Mouse (Mus musculus): ENCODE measurements at regions not wholly inside any gene's neighbourhood (a gene's known extent, or its start where the extent isn't known, plus 50 kb on each side); places are given as distances from the start of the nearest gene placed in this dataset.
A peak's percentile ranks its signal among the peaks of the same experiment; 100 is the strongest.

- no peak overlapping the region for H3K9ac ChIP-seq
- no peak overlapping the region for H3K27ac ChIP-seq (ENCODE audit: low read depth)
- ATAC-seq (ENCODE audit: insufficient read depth) (no peak), DNase-seq (no peak)
- H3K9me3 ChIP-seq (ENCODE audit: low read depth, low read length): no peaks in the 10 kb centered on the region
- no peaks in the 10 kb centered on the region for H3K27me3 ChIP-seq (ENCODE audit: insufficient read depth, low read length)
- TF ChIP-seq CTCF (IDR thresholded peaks at IDR 0.05; ENCODE audit: low read depth): no peak
- no peaks in the 10 kb centered on the region for H3K36me3 ChIP-seq (ENCODE audit: insufficient read depth)
- 85% methylated on average over 2 of the region's 2 CpGs for WGBS
- no peak overlapping the region for H3K4me3 ChIP-seq (ENCODE audit: low read depth, low read length)
- peaks cover 10% of the 10 kb centered on the region; the same call in 1 of the 2 replicates for H3K4me1 ChIP-seq (ENCODE audit: insufficient read depth)
- no peak overlapping the region for H3K4me2 ChIP-seq
Observed at GRCm38 (mm10) chr5:136635119-136635518, 57.8 kb upstream of the Myl10 start.

- Histone ChIP-seq H3K9ac (no peak overlapping the region), H3K4me3 (ENCODE audit: low read depth, low read length) (no peak overlapping the region), H3K4me2 (no peak overlapping the region), H3K4me1 (ENCODE audit: insufficient read depth) (peaks cover 10% of the 10 kb centered on the region; the same call in 1 of the 2 replicates), H3K36me3 (ENCODE audit: insufficient read depth) (no peaks in the 10 kb centered on the region), H3K27ac (ENCODE audit: low read depth) (no peak overlapping the region), H3K27me3 (ENCODE audit: insufficient read depth, low read length) (no peaks in the 10 kb centered on the region), H3K9me3 (ENCODE audit: low read depth, low read length) (no peaks in the 10 kb centered on the region)
- 71% methylated on average over 1 of the region's 1 CpGs for WGBS
- no peak for DNase-seq
- TF ChIP-seq CTCF (IDR thresholded peaks at IDR 0.05; ENCODE audit: low read depth): no peak
- ATAC-seq (ENCODE audit: insufficient read depth): no peak
Observed at GRCm38 (mm10) chr5:136636476-136636875, 56.5 kb upstream of the Myl10 start.

- no peaks in the 10 kb centered on the region for H3K36me3 ChIP-seq (ENCODE audit: insufficient read depth)
- DNase-seq (peak; percentile 84), ATAC-seq (ENCODE audit: insufficient read depth) (peak; percentile 84)
- H3K27me3 ChIP-seq (ENCODE audit: insufficient read depth, low read length): no peaks in the 10 kb centered on the region
- no peaks in the 10 kb centered on the region for H3K9me3 ChIP-seq (ENCODE audit: low read depth, low read length)
- peak overlapping the region; percentile 23; the same call in 1 of the 2 replicates for H3K4me2 ChIP-seq
- no peak overlapping the region; the same call in 1 of the 2 replicates for H3K9ac ChIP-seq
- no peak for TF ChIP-seq CTCF (IDR thresholded peaks at IDR 0.05; ENCODE audit: low read depth)
- H3K4me3 ChIP-seq (ENCODE audit: low read depth, low read length): no peak overlapping the region
- peaks cover 10% of the 10 kb centered on the region; the same call in 1 of the 2 replicates for H3K4me1 ChIP-seq (ENCODE audit: insufficient read depth)
- WGBS: 30% methylated on average over 11 of the region's 11 CpGs
- H3K27ac ChIP-seq (ENCODE audit: low read depth): peak overlapping the region; percentile 71
Observed at GRCm38 (mm10) chr5:136637872-136638271, 55.1 kb upstream of the Myl10 start.

- H3K4me2 ChIP-seq: no peak overlapping the region
- no peak overlapping the region for H3K27ac ChIP-seq (ENCODE audit: low read depth)
- H3K4me3 ChIP-seq (ENCODE audit: low read depth, low read length): no peak overlapping the region
- 80% methylated on average over 5 of the region's 5 CpGs for WGBS
- ATAC-seq (ENCODE audit: insufficient read depth) (no peak), DNase-seq (no peak)
- no peaks in the 10 kb centered on the region for H3K27me3 ChIP-seq (ENCODE audit: insufficient read depth, low read length)
- no peaks in the 10 kb centered on the region for H3K36me3 ChIP-seq (ENCODE audit: insufficient read depth)
- H3K9ac ChIP-seq: no peak overlapping the region
- TF ChIP-seq CTCF (IDR thresholded peaks at IDR 0.05; ENCODE audit: low read depth): no peak
- H3K9me3 ChIP-seq (ENCODE audit: low read depth, low read length): no peaks in the 10 kb centered on the region
- H3K4me1 ChIP-seq (ENCODE audit: insufficient read depth): peaks cover 10% of the 10 kb centered on the region; the same call in 1 of the 2 replicates
Observed at GRCm38 (mm10) chr5:136640871-136641619, 51.9 kb upstream of the Myl10 start.

- 39% methylated on average over 13 of the region's 13 CpGs for WGBS
- no peak for TF ChIP-seq CTCF (IDR thresholded peaks at IDR 0.05; ENCODE audit: low read depth)
- H3K27ac ChIP-seq (ENCODE audit: low read depth): no peak overlapping the region
- DNase-seq (peak; percentile 21), ATAC-seq (ENCODE audit: insufficient read depth) (no peak)
- no peaks in the 10 kb centered on the region for H3K36me3 ChIP-seq (ENCODE audit: insufficient read depth)
- no peaks in the 10 kb centered on the region for H3K27me3 ChIP-seq (ENCODE audit: insufficient read depth, low read length)
- H3K4me1 ChIP-seq (ENCODE audit: insufficient read depth): peaks cover 8% of the 10 kb centered on the region; the same call in 1 of the 2 replicates
- H3K9me3 ChIP-seq (ENCODE audit: low read depth, low read length): no peaks in the 10 kb centered on the region
- no peak overlapping the region for H3K4me3 ChIP-seq (ENCODE audit: low read depth, low read length)
- H3K9ac ChIP-seq: no peak overlapping the region
- no peak overlapping the region for H3K4me2 ChIP-seq
Observed at GRCm38 (mm10) chr5:136642208-136642607, 50.7 kb upstream of the Myl10 start.

All from lung, embryonic 14.5 days (tissue).